Mouse (Mus musculus) kidney, adult 2 months (tissue): ENCODE data around the gene Catip.

Experiments
- CTCF ChIP-seq: fragments of 200-500 bp; conservative IDR thresholded peaks from 2 replicates; pipeline ENCODE4 v1.5.1; 2011; ENCODE audit warnings: low read depth, mild to moderate bottlenecking, control low read depth, low read length, moderate library complexity, mixed read lengths; ENCODE audit not compliant: insufficient read depth, insufficient read length
- POLR2A ChIP-seq: fragments of 200-500 bp; IDR thresholded peaks from one replicate; pipeline ENCODE4 v1.6.1; 2011; ENCODE audit warnings: low read depth, low read length, control low read depth

- TF ChIP-seq CTCF (no peak), POLR2A (no peak)
Measured at GRCm38 (mm10) chr1:74318711-74319110, 43.2 kb upstream of the Catip start.
